ENCODE assay signal across 8 mouse cellular contexts in the genomic region with DNA sequence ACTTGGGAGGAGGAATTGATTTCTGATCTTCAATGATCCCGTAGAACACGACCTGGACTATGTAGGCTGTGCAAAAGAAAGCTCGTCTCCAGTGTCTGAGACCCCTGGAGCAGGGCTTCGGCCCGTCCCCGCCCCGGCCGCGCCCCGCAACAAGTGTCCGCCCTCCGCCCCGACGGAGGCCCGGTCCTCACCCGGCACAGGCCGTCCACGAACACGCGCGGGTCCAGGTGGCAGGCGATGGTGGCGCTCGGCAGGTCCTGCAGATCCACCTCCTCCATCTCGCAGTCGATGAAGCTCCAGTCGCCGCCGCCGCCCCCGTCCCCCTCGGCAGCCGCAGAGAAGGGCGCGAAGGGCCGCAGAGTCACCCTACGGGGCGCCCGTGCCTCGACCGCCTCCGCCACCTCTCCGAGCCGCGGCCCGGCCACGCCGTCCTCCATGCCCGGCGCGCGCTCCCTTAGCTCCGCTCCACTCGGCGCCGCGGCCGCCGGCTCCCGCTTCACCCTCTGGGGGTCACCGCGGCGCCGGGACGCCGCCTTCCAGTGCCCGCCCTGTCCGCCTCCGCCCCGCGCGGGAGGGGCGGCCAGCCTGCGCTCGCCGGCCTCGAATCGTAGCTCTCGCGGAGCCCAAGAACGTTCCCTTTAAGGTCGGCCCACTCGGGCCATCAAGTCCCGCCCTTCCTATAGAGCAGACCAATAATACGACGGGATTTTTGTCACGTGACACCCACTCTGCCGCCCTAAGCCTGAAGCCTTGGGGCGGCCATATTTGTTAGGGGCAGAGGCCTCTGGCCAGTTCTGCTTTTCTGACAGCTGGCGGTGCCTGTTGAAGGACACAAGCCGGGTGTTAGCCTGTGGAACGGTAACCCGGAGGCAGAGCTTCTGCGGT. TPM values are rescaled to one million over a fixed set of nuclear protein-coding genes. Genes with fewer than 3 reads are reported as not detected.
A peak's percentile ranks its signal among the peaks of the same experiment; 100 is the strongest.
DNase-seq lines count a peak whose midpoint lies in the region; ATAC-seq and TF ChIP-seq lines count a peak whose summit lies in the region.

No protein-coding gene starts in this region.

- peak; percentile 94 for DNase-seq in 3134 (ENCODE audit: extremely low read depth, insufficient read length, low spot score)
- DNase-seq in adrenal gland, postnatal 36 days: peak; percentile 95 to 96
- peak; percentile 97 to 99 for DNase-seq in heart, adult 18-20 months
- DNase-seq in kidney, adult 2 months: peak; percentile 99
- peak; percentile 94 to 96 for DNase-seq in spleen, adult 2 months (ENCODE audit: low read depth in 1 of 2, low spot score in 2 of 2)

- H3K4me2 ChIP-seq in embryonic facial prominence, embryonic 13.5 days: peak overlapping the region; percentile 82
- peak overlapping the region; percentile 81 for H3K4me2 ChIP-seq in limb, embryonic 12.5 days
- H3K4me2 ChIP-seq in midbrain, embryonic 15.5 days: peak overlapping the region; percentile 60

- WGBS in embryonic facial prominence, embryonic 13.5 days: under 1% methylated on average over 91 of the region's 94 CpGs
- under 1% methylated on average over 93 of the region's 94 CpGs for WGBS in kidney, adult 2 months
- under 1% methylated on average over 93 of the region's 94 CpGs for WGBS in limb, embryonic 12.5 days
- WGBS in midbrain, embryonic 15.5 days: under 1% methylated on average over 94 of the region's 94 CpGs
- under 1% methylated on average over 91 of the region's 94 CpGs for WGBS in spleen, adult 2 months

- H3K4me3 ChIP-seq in embryonic facial prominence, embryonic 13.5 days: peak overlapping the region; percentile 80
- peak overlapping the region; percentile 75 for H3K4me3 ChIP-seq in kidney, adult 2 months (ENCODE audit: insufficient read depth, low read depth, low read length)
- peak overlapping the region; percentile 83 for H3K4me3 ChIP-seq in limb, embryonic 12.5 days (replicated peaks)
- peak overlapping the region; percentile 82 for H3K4me3 ChIP-seq in midbrain, embryonic 15.5 days
- H3K4me3 ChIP-seq in spleen, adult 2 months (ENCODE audit: extremely low read depth, insufficient read depth, insufficient read length): peak overlapping the region; percentile 80

- no peak for TF ChIP-seq CTCF in kidney, adult 2 months (conservative IDR thresholded peaks at IDR 0.05; ENCODE audit: insufficient read depth, insufficient read length, low read depth, low read length)
- TF ChIP-seq CTCF in spleen, adult 2 months (IDR thresholded peaks at IDR 0.05; ENCODE audit: extremely low read depth, insufficient read depth, insufficient read length, insufficient replicate concordance): no peak

- TF ChIP-seq POLR2A in kidney, adult 2 months (IDR thresholded peaks at IDR 0.05; ENCODE audit: low read depth, low read length): no peak
- TF ChIP-seq POLR2A in spleen, adult 2 months (IDR thresholded peaks at IDR 0.05; ENCODE audit: low read depth, low read length): no peak; the same call in 1 of the 2 replicates

- H3K9me3 ChIP-seq in embryonic facial prominence, embryonic 13.5 days: no peaks in the 10 kb centered on the region
- H3K9me3 ChIP-seq in limb, embryonic 12.5 days: no peaks in the 10 kb centered on the region
- H3K9me3 ChIP-seq in midbrain, embryonic 15.5 days: no peaks in the 10 kb centered on the region

- peaks cover 23% of the 10 kb centered on the region for H3K4me1 ChIP-seq in embryonic facial prominence, embryonic 13.5 days
- peaks cover 9% of the 10 kb centered on the region; the same call in 1 of the 2 replicates for H3K4me1 ChIP-seq in kidney, adult 2 months (ENCODE audit: control insufficient read depth, insufficient read depth, low read length)
- peaks cover 22% of the 10 kb centered on the region for H3K4me1 ChIP-seq in limb, embryonic 12.5 days (replicated peaks)
- peaks cover 28% of the 10 kb centered on the region for H3K4me1 ChIP-seq in midbrain, embryonic 15.5 days
- H3K4me1 ChIP-seq in spleen, adult 2 months (ENCODE audit: control insufficient read depth, insufficient read depth, insufficient read length): no peaks in the 10 kb centered on the region

- H3K27me3 ChIP-seq in embryonic facial prominence, embryonic 13.5 days: 0 out of 2 replicates have a peak, but pooled peaks cover 4% of the 10 kb centered on the region
- no peaks in the 10 kb centered on the region for H3K27me3 ChIP-seq in kidney, adult 2 months (replicated peaks; ENCODE audit: control insufficient read depth, insufficient read depth, low read length)
- H3K27me3 ChIP-seq in limb, embryonic 12.5 days: 0 out of 2 replicates have a peak, but pooled peaks cover 3% of the 10 kb centered on the region
- H3K27me3 ChIP-seq in midbrain, embryonic 15.5 days (replicated peaks): no peaks in the 10 kb centered on the region
- no peaks in the 10 kb centered on the region for H3K27me3 ChIP-seq in spleen, adult 2 months (ENCODE audit: control insufficient read depth, insufficient read depth, low read length)

- H3K36me3 ChIP-seq in embryonic facial prominence, embryonic 13.5 days: no peaks in the 10 kb centered on the region
- no peaks in the 10 kb centered on the region for H3K36me3 ChIP-seq in kidney, adult 2 months (ENCODE audit: control insufficient read depth, insufficient read depth, low read length)
- H3K36me3 ChIP-seq in limb, embryonic 12.5 days: no peaks in the 10 kb centered on the region
- no peaks in the 10 kb centered on the region for H3K36me3 ChIP-seq in midbrain, embryonic 15.5 days (replicated peaks)
- H3K36me3 ChIP-seq in spleen, adult 2 months (ENCODE audit: control insufficient read depth, insufficient read depth, low read length): no peaks in the 10 kb centered on the region

- H3K27ac ChIP-seq in embryonic facial prominence, embryonic 13.5 days: peak overlapping the region; percentile 44; the same call in 1 of the 2 replicates
- peak overlapping the region; percentile 63; the same call in 1 of the 2 replicates for H3K27ac ChIP-seq in kidney, adult 2 months (ENCODE audit: insufficient read depth, low read depth, low read length)
- H3K27ac ChIP-seq in limb, embryonic 12.5 days: no peak overlapping the region
- H3K27ac ChIP-seq in midbrain, embryonic 15.5 days: peak overlapping the region; percentile 82
- peak overlapping the region; percentile 24; the same call in 1 of the 2 replicates for H3K27ac ChIP-seq in spleen, adult 2 months (ENCODE audit: insufficient read depth, low read length)

- peak overlapping the region; percentile 90 for H3K9ac ChIP-seq in embryonic facial prominence, embryonic 13.5 days
- peak overlapping the region; percentile 81 for H3K9ac ChIP-seq in limb, embryonic 12.5 days (replicated peaks)
- peak overlapping the region; percentile 68 for H3K9ac ChIP-seq in midbrain, embryonic 15.5 days

- ATAC-seq in embryonic facial prominence, embryonic 13.5 days (ENCODE audit: insufficient number of reproducible peaks, insufficient read depth, low FRiP score, low TSS enrichment, low read depth): peak; percentile 97
- peak; percentile 96 for ATAC-seq in limb, embryonic 12.5 days (ENCODE audit: insufficient number of reproducible peaks, insufficient read depth, low FRiP score, low TSS enrichment, low read depth)
- peak; percentile 98 for ATAC-seq in midbrain, embryonic 15.5 days (replicated peaks)

RNA-seq across cellular contexts. Expression of a gene that starts 4.8 kb away (rescaled TPM):
- 10 to 100 TPM; 18.3 to 22.5 TPM for total RNA-seq in adrenal gland, postnatal 36 days (2021)
- 34.9 and 37.2 TPM in 2 replicates for polyA plus RNA-seq in embryonic facial prominence, embryonic 13.5 days (2015; fragmentation: Nextera tagmentation; extraction: Ambion mirVana)
- total RNA-seq in heart, adult 18-20 months (2021): 100 to 1,000 TPM in 1 of 2 experiments, 10 to 100 TPM in 1; 95.4 to 129 TPM
- 36.2 and 44.4 TPM in 2 replicates for polyA plus RNA-seq in kidney, adult 2 months (2012; rRNA removed)
- 32.3 and 32.6 TPM in 2 replicates for polyA plus RNA-seq in limb, embryonic 12.5 days (2016; fragmentation: Nextera tagmentation; extraction: Ambion mirVana)
- 82.1 and 82.9 TPM in 2 replicates for polyA plus RNA-seq in midbrain, embryonic 15.5 days (2015; fragmentation: Nextera tagmentation; extraction: Ambion mirVana)
- polyA plus RNA-seq in spleen, adult 2 months (2012; rRNA removed): 6.4 and 8.7 TPM in 2 replicates

RNA-seq across cellular contexts. Expression of a gene that starts 19.7 kb away (rescaled TPM):
- under 1 TPM; 0.13 to 0.23 TPM for total RNA-seq in adrenal gland, postnatal 36 days (2021)
- 3.0 and 3.8 TPM in 2 replicates for polyA plus RNA-seq in embryonic facial prominence, embryonic 13.5 days (2015; fragmentation: Nextera tagmentation; extraction: Ambion mirVana)
- total RNA-seq in heart, adult 18-20 months (2021): 1 to 10 TPM in 1 of 2 experiments, under 1 TPM in 1; 0.37 to 1.1 TPM
- 3.2 and 3.6 TPM in 2 replicates for polyA plus RNA-seq in kidney, adult 2 months (2012; rRNA removed)
- 1.2 and 1.9 TPM in 2 replicates for polyA plus RNA-seq in limb, embryonic 12.5 days (2016; fragmentation: Nextera tagmentation; extraction: Ambion mirVana)
- polyA plus RNA-seq in midbrain, embryonic 15.5 days (2015; fragmentation: Nextera tagmentation; extraction: Ambion mirVana): 3.2 and 3.7 TPM in 2 replicates
- polyA plus RNA-seq in spleen, adult 2 months (2012; rRNA removed): 0.02 TPM in 2 replicates
